Mouse (Mus musculus) lung, postnatal 0 days (tissue): ENCODE results near the gene Pgam2.

Source experiments
- CTCF ChIP-seq: IDR thresholded peaks from 2 replicates; pipeline ENCODE4 v1.5.1; 2016; ENCODE audit warnings: antibody characterized with exemption, mild to moderate bottlenecking
- EP300 ChIP-seq: IDR thresholded peaks from 2 replicates; pipeline ENCODE4 v1.6.1; 2016; ENCODE audit warnings: antibody characterized with exemption, mild to moderate bottlenecking, control low read depth

DNA sequence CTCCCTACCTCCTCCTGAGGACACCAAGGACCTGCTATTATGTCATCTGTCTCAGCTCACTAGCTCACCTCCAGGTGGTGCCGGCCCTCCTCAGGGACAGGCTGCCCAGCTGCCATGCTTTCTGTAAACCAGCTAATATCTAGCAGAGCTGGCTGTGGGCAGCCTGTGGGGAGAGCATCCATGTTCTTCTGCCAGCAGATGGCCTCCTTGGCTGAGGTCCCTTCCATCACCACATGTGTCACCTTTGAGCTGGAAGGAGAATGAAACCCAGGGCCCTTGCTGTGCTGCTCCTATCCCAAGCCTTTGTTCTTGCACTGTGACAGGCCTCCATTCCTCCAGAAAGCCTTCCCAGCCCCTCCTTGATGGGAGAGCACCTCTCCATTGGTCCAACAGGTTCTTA is 32.6 kb upstream of the Pgam2 start:
- TF ChIP-seq CTCF (peak; percentile 51), EP300 (no peak)
